Mouse (Mus musculus): Measurements from ENCODE around the gene Gtf3c2.

The Gtf3c2 gene

GRCm38 (mm10) chr5:31138968-31139425, 40.9 kb downstream of the Gtf3c2 start:
- no peak for DNase-seq (ENCODE audit: low spot score in 2 of 2)

- DNase-seq (ENCODE audit: low spot score in 2 of 2): peak in 1 of 2 experiments; percentile 37
Measured at GRCm38 (mm10) chr5:31138241-31138967, 41.5 kb downstream of the Gtf3c2 start, which contains the start of gene Ucn. TSS of gene Ucn (minus strand) at chr5:31138829.

GRCm38 (mm10) chr5:31137658-31138057, 42.3 kb downstream of the Gtf3c2 start:
- DNase-seq (ENCODE audit: low spot score in 2 of 2): no peak

- peak in 1 of 2 experiments; percentile 32 for DNase-seq (ENCODE audit: low spot score in 2 of 2)
Measured at GRCm38 (mm10) chr5:31136730-31137424, 43.1 kb downstream of the Gtf3c2 start.

- no peak for DNase-seq (ENCODE audit: low spot score in 2 of 2)
Measured at GRCm38 (mm10) chr5:31126050-31126449, 53.9 kb downstream of the Gtf3c2 start.

GRCm38 (mm10) chr5:31123481-31123880, 56.5 kb downstream of the Gtf3c2 start:
- no peak for DNase-seq (ENCODE audit: low spot score in 2 of 2)

GRCm38 (mm10) chr5:31121111-31121510, 58.8 kb downstream of the Gtf3c2 start:
- peak; percentile 43 to 74 for DNase-seq (ENCODE audit: low spot score in 2 of 2)

GRCm38 (mm10) chr5:31116912-31117311, 63.0 kb downstream of the Gtf3c2 start:
- no peak for DNase-seq (ENCODE audit: low spot score in 2 of 2)

GRCm38 (mm10) chr5:31116354-31116753, 63.6 kb downstream of the Gtf3c2 start, which contains the start of gene Trim54:
TSS of gene Trim54 (plus strand) at chr5:31116712.
- DNase-seq (ENCODE audit: low spot score in 2 of 2): no peak

- DNase-seq (ENCODE audit: low spot score in 2 of 2): no peak
Measured at GRCm38 (mm10) chr5:31110781-31111180, 69.2 kb downstream of the Gtf3c2 start.

GRCm38 (mm10) chr5:31108000-31108490, 71.9 kb downstream of the Gtf3c2 start, which contains the start of gene Slc30a3:
TSS of gene Slc30a3 (minus strand) at chr5:31108237.
- no peak for DNase-seq (ENCODE audit: low spot score in 2 of 2)

Data from right cerebral cortex, postnatal 10 days (tissue).